Mouse (Mus musculus) cerebellum, adult 2 months (tissue): ENCODE measurements at regions not wholly inside any gene's neighbourhood (a gene's known extent, or its start where the extent isn't known, plus 50 kb on each side); places are given as distances from the start of the nearest gene placed in this dataset.

Experiments used
- CTCF ChIP-seq: fragments of 200-500 bp; IDR thresholded peaks from 2 replicates; pipeline ENCODE4 v1.5.1; 2011; ENCODE audit warnings: low read depth, mild to moderate bottlenecking, control low read depth, low read length, moderate library complexity, borderline replicate concordance; ENCODE audit not compliant: insufficient read depth
- POLR2A ChIP-seq: fragments of 200-500 bp; IDR thresholded peaks from 2 replicates; pipeline ENCODE4 v1.6.1; 2011; ENCODE audit warnings: low read length, control low read depth, borderline replicate concordance; ENCODE audit not compliant: insufficient read depth

- no peak for TF ChIP-seq CTCF
- no peak for TF ChIP-seq POLR2A
These were observed 168.3 kb downstream of the Ascl1 start for GRCm38 (mm10) chr10:87325143-87325542.
